Mouse (Mus musculus): Measurements from ENCODE around the gene Nr1d1. TPM values are rescaled to one million over a fixed set of nuclear protein-coding genes. Genes with fewer than 3 reads are reported as not detected.
A peak's percentile ranks its signal among the peaks of the same experiment; 100 is the strongest.

The Nr1d1 gene
- polyA plus RNA-seq, 1 experiment from 2014 or later = 1.5 TPM

DNA sequence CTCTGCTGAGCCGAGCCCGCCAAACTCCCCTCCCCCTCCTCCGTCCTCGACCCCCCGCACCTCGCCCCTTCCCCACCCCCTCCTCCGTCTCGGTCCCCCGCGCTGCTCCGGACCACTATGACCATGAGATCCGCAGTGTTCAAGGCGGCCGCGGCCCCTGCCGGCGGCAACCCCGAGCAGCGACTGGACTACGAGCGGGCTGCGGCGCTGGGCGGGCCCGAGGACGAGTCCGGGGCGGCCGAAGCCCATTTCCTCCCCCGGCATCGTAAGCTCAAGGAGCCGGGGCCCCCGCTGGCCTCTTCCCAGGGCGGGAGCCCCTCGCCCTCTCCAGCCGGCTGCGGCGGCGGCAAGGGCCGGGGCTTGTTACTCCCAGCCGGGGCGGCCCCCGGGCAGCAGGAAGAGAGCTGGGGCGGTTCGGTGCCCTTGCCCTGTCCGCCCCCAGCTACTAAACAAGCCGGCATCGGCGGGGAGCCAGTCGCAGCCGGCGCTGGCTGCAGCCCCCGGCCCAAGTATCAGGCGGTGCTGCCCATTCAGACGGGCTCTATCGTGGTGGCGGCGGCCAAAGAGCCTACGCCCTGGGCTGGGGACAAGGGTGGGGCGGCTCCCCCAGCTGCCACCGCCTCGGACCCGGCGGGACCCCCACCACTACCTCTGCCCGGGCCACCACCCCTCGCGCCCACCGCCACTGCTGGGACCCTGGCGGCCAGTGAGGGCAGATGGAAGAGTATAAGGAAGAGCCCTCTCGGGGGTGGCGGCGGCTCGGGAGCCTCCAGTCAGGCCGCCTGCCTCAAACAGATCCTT lies 20.8 kb upstream of the Nr1d1 start:
- WGBS = under 1% methylated on average over 59 of the region's 74 CpGs
- peaks cover 34% of the 10 kb centered on the region for H3K4me1 ChIP-seq
- no peaks in the 10 kb centered on the region for H3K9me3 ChIP-seq
- peak; percentile 64 for ATAC-seq (ENCODE audit: low FRiP score, low read depth)
- H3K4me2 ChIP-seq (replicated peaks) = peak overlapping the region; percentile 99
- peaks cover 20% of the 10 kb centered on the region for H3K36me3 ChIP-seq
- peak overlapping the region; percentile 99 for H3K9ac ChIP-seq (replicated peaks)
- H3K27ac ChIP-seq (replicated peaks) = peak overlapping the region; percentile 99
- H3K27me3 ChIP-seq = no peaks in the 10 kb centered on the region
- H3K4me3 ChIP-seq = peak overlapping the region; percentile 85

- Histone ChIP-seq H3K4me2 (replicated peaks) (peak within 1 kb of the TSS; percentile 99), H3K4me1 (peaks cover 34% of the 10 kb centered on the region), H3K4me3 (peak within 1 kb of the TSS; percentile 85), H3K27ac (replicated peaks) (peak within 1 kb of the TSS; percentile 99), H3K27me3 (no peaks in the 10 kb centered on the region), H3K9me3 (no peaks in the 10 kb centered on the region), H3K36me3 (peaks cover 13% of the 10 kb centered on the region), H3K9ac (replicated peaks) (peak within 1 kb of the TSS; percentile 99)
- peak; percentile 74 for ATAC-seq (ENCODE audit: low FRiP score, low read depth)
- under 1% methylated on average over 60 of the region's 89 CpGs for WGBS
Measured at GRCm38 (mm10) chr11:98795015-98795713, 20.0 kb upstream of the Nr1d1 start, which contains the start of gene Msl1. Msl1 (plus strand) TSS chr11:98795516.

DNA sequence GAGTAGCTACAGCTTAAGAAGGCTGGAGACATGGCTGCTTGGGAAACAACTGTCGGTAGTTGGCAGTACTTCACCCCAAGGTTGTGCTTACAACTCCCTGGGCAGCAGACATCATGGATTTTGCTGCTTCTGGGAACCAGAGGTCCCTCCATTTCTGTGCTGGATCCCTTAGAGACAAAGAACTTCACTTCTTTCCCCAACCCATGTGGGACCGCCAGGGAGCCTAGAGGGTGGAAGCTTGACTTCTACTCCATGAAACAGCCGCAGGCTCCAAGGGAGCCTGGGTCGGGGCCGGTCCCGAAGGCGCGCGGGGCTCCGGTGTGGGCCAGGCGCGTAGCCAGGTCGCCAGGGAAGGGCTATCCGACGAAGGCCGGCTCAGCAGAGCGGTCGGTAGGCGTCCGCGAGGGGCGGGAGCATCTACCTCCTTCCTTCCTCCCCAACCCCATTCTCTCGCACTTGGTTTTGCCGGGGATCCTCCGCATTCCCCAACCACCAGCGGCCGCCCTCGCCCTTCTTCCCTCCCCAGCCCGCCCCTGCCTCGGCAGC lies 19.4 kb upstream of the Nr1d1 start:
- Histone ChIP-seq H3K36me3 (peaks cover 7% of the 10 kb centered on the region), H3K9me3 (no peaks in the 10 kb centered on the region), H3K27ac (replicated peaks) (peak overlapping the region; percentile 99), H3K4me1 (peaks cover 37% of the 10 kb centered on the region), H3K4me2 (replicated peaks) (peak overlapping the region; percentile 99), H3K27me3 (no peaks in the 10 kb centered on the region), H3K4me3 (peak overlapping the region; percentile 85), H3K9ac (replicated peaks) (peak overlapping the region; percentile 99)
- peak; percentile 61 for ATAC-seq (ENCODE audit: low FRiP score, low read depth)
- WGBS = 0% methylated on average over 23 of the region's 30 CpGs

DNA sequence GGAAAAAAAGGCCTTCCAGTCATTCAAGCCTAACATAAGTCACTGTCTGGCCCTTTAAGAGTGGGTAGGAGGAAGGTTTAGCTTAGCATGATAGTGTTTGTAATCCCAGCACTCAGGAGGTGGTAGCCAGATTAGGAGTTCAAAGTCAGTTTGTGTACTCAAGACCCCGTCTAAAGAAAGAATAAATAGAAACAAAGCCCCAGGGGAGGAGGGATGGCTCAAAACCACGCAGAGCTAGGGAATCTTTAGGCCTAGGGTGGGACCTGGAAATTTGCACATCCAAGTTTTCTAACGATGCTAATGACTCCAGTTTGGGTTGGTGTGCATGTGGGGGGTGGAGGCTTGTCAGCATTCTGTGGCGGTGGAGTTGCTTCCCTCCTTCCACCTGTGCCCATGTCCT lies 16.9 kb upstream of the Nr1d1 start:
- Histone ChIP-seq H3K9me3 (no peaks in the 10 kb centered on the region), H3K9ac (replicated peaks) (peak overlapping the region; percentile 37; the same call in 1 of the 2 replicates), H3K36me3 (no peaks in the 10 kb centered on the region), H3K27ac (replicated peaks) (no peak overlapping the region), H3K4me3 (no peak overlapping the region), H3K4me2 (replicated peaks) (no peak overlapping the region), H3K27me3 (no peaks in the 10 kb centered on the region), H3K4me1 (peaks cover 35% of the 10 kb centered on the region)
- no peak for ATAC-seq (ENCODE audit: low FRiP score, low read depth)
- 5% methylated on average over 4 of the region's 4 CpGs for WGBS

- no peak overlapping the region for H3K9ac ChIP-seq (replicated peaks)
- 83% methylated on average over 1 of the region's 1 CpGs for WGBS
- peaks cover 41% of the 10 kb centered on the region for H3K4me1 ChIP-seq
Measured at GRCm38 (mm10) chr11:98791448-98791847, 16.3 kb upstream of the Nr1d1 start.

GRCm38 (mm10) chr11:98790631-98791205 lies 15.6 kb upstream of the Nr1d1 start:
- Histone ChIP-seq H3K4me3 (no peak overlapping the region), H3K27me3 (no peaks in the 10 kb centered on the region), H3K9ac (replicated peaks) (no peak overlapping the region), H3K4me1 (peaks cover 48% of the 10 kb centered on the region), H3K4me2 (replicated peaks) (no peak overlapping the region), H3K27ac (replicated peaks) (no peak overlapping the region), H3K36me3 (no peaks in the 10 kb centered on the region), H3K9me3 (no peaks in the 10 kb centered on the region)
- no peak for ATAC-seq (ENCODE audit: low FRiP score, low read depth)
- 85% methylated on average over 5 of the region's 5 CpGs for WGBS

More at GRCm38 (mm10) chr11:98791448-98791847, 16.3 kb upstream of the Nr1d1 start:
- Histone ChIP-seq H3K4me2 (replicated peaks) (no peak overlapping the region), H3K27me3 (no peaks in the 10 kb centered on the region), H3K27ac (replicated peaks) (no peak overlapping the region), H3K4me3 (no peak overlapping the region), H3K36me3 (no peaks in the 10 kb centered on the region), H3K9me3 (no peaks in the 10 kb centered on the region)
- no peak for ATAC-seq (ENCODE audit: low FRiP score, low read depth)

DNA sequence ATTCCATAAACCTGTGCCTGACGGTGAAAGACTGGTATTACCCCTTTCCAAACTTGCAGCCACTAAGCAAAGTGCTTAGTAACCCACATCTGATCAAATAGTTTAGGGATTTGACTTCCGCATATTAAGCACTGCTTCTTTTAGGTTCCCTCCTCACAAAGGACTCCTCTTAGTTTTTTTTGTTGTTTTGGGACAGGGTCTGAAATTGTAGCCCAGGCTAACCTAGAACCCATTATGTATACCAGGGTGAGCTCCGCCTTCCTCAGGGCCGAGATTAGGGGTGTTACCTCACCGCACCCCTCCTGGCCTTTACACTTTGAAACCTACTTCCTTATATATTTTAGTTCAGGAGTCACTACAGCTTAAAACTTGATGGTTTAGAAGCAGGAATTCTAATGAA lies 14.7 kb upstream of the Nr1d1 start:
- Histone ChIP-seq H3K27ac (replicated peaks) (no peak overlapping the region), H3K4me3 (peak overlapping the region; percentile 46; the same call in 1 of the 2 replicates), H3K36me3 (no peaks in the 10 kb centered on the region), H3K27me3 (no peaks in the 10 kb centered on the region; the same call in 1 of the 2 replicates), H3K9me3 (no peaks in the 10 kb centered on the region), H3K4me1 (peaks cover 54% of the 10 kb centered on the region), H3K9ac (replicated peaks) (no peak overlapping the region), H3K4me2 (replicated peaks) (peak overlapping the region; percentile 96)
- 39% methylated on average over 5 of the region's 5 CpGs for WGBS
- no peak for ATAC-seq (ENCODE audit: low FRiP score, low read depth)

DNA sequence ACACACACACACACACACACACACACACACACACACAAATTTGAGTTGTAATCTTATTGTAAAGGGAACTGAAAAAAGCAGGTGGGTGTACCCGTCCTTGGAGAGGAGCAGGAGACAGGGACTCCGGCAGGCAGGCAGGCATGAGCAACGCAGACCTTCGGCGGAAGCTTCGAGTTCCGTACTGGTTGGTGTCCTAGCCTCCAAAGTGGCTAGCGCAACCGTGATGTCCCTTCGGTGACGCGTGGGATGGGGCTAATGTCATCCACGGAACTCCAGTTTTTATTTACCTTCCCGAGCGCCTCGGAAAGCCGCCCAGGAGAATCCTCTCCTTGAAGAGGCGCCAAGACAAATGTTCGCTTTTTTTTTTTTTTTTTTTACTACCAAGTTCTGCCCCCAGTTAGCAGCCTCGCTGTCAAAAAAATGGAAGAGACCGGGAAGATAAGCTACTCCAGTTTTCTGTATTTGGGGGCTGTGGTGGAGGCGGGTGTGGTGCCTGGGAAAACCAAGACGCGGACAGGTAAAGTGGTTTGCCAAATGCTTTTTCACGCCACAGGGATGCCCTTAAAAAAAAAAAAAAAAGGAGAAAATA lies 14.2 kb upstream of the Nr1d1 start:
- H3K9ac ChIP-seq (replicated peaks) = peak overlapping the region; percentile 59
- H3K27me3 ChIP-seq = no peaks in the 10 kb centered on the region; the same call in none of the 2 replicates
- peak overlapping the region; percentile 46 for H3K4me3 ChIP-seq
- 0 out of 2 replicates have a peak, but pooled peaks have one; percentile 27 for ATAC-seq (ENCODE audit: low FRiP score, low read depth)
- WGBS = 1% methylated on average over 25 of the region's 25 CpGs
- H3K4me1 ChIP-seq = peaks cover 54% of the 10 kb centered on the region
- H3K36me3 ChIP-seq = no peaks in the 10 kb centered on the region
- H3K9me3 ChIP-seq = no peaks in the 10 kb centered on the region
- H3K27ac ChIP-seq (replicated peaks) = no peak overlapping the region
- H3K4me2 ChIP-seq (replicated peaks) = peak overlapping the region; percentile 96

DNA sequence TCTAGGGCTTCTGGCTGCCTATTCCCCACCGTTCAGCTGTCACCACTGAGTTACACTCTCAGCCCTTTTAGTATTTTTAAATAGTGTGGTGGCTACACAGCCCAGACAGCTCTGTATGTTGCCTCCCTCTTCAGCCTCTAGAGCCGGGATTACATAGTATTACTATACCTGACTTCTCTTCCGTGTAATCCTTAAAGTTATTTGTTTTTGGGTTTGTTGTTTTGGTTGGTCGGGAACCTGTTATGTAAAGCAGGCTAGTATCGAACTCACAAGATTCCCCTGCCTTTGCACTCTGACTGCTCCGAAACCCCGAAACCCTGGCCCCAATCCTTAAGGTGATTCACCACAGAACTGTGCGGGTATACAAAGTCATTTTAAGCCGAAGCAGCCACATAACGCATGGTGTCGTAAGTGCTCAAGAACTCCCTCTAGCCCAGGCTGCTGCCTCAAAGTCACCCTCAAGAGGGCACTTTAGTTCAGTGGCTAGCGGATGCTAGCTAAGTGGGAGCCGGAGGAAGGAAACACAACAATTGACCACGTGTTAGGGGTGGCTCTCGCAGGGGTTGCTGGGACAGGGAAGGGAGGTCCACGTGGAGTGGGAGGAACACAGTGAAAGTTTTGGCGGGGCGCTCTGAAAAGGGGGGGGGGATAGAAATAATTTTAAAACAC lies 13.6 kb upstream of the Nr1d1 start:
- no peaks in the 10 kb centered on the region for H3K9me3 ChIP-seq
- peak; percentile 83 for ATAC-seq (ENCODE audit: low FRiP score, low read depth)
- H3K4me1 ChIP-seq = peaks cover 52% of the 10 kb centered on the region
- peak overlapping the region; percentile 59 for H3K9ac ChIP-seq (replicated peaks)
- H3K36me3 ChIP-seq = no peaks in the 10 kb centered on the region
- WGBS = 13% methylated on average over 18 of the region's 18 CpGs
- H3K27me3 ChIP-seq = peaks cover 3% of the 10 kb centered on the region
- H3K27ac ChIP-seq (replicated peaks) = peak overlapping the region; percentile 30
- H3K4me2 ChIP-seq (replicated peaks) = peak overlapping the region; percentile 96
- peak overlapping the region; percentile 46 for H3K4me3 ChIP-seq

DNA sequence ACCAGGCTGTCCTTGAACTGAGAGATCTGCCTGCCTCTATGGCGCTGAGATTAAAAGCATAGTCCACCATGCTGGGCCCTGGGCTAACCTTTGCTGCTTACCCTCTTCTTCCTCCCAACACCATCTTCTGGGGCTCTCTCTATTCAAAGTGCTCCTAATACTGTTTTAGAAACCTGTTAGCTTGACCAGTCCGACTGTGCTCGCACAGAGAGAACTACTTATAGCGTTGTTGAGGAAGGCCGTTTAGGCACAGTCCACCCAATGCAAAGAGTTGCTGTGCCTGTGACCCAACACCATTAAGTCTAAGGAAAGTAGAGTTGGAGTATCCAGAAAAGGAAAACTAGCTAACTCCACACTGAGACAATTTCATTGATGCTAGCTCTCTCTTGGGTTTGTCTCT lies 13.0 kb upstream of the Nr1d1 start:
- H3K9ac ChIP-seq (replicated peaks) = no peak overlapping the region
- peak overlapping the region; percentile 96; the same call in 1 of the 2 replicates for H3K4me2 ChIP-seq (replicated peaks)
- ATAC-seq (ENCODE audit: low FRiP score, low read depth) = no peak
- peaks cover 3% of the 10 kb centered on the region for H3K27me3 ChIP-seq
- peaks cover 52% of the 10 kb centered on the region for H3K4me1 ChIP-seq
- H3K4me3 ChIP-seq = no peak overlapping the region
- H3K9me3 ChIP-seq = no peaks in the 10 kb centered on the region
- H3K36me3 ChIP-seq = no peaks in the 10 kb centered on the region
- peak overlapping the region; percentile 30 for H3K27ac ChIP-seq (replicated peaks)
- WGBS = 88% methylated on average over 5 of the region's 5 CpGs

DNA sequence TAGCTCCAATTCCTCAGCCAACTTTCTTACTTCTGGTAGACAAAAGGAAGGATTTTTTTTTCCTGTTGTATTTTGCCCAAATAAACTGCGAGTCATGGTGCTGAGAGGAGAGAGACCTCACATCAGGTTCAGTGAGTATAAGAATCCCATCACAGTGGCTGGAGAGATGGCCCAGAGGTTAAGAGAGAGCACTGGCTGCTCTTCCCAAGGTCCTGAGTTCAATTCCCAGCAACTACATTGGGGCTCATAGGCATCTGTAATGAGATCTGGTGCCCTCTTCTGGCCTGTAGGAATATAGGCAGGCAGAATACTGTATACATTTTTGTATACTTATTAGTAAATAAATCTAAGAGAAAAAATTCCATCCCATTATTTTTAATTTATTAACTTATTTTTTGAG lies 12.6 kb upstream of the Nr1d1 start:
- ATAC-seq (ENCODE audit: low FRiP score, low read depth) = no peak
- 93% methylated on average over 1 of the region's 1 CpGs for WGBS
- no peak overlapping the region for H3K4me2 ChIP-seq (replicated peaks)
- no peak overlapping the region for H3K9ac ChIP-seq (replicated peaks)
- H3K27me3 ChIP-seq = peaks cover 3% of the 10 kb centered on the region
- no peaks in the 10 kb centered on the region for H3K36me3 ChIP-seq
- H3K4me3 ChIP-seq = no peak overlapping the region
- no peak overlapping the region for H3K27ac ChIP-seq (replicated peaks)
- H3K4me1 ChIP-seq = peaks cover 52% of the 10 kb centered on the region
- no peaks in the 10 kb centered on the region for H3K9me3 ChIP-seq

All from midbrain, embryonic 12.5 days (tissue).